Mouse (Mus musculus) heart, postnatal 0 days (tissue): Measurements from ENCODE around the gene Timm17b. TPM values are rescaled to one million over a fixed set of nuclear protein-coding genes. Genes with fewer than 3 reads are reported as not detected.

Experiments
- ATAC-seq: fragments of 200-750 bp; cut with Nextera tagmentation; 2 replicates; pipeline ENCODE4 v1.8.0; 2017; ENCODE audit warnings: low read depth, moderate number of reproducible peaks, moderate library complexity; ENCODE audit not compliant: insufficient read depth
- DNase-seq: peaks from one replicate; pipeline ENCODE4 v3.0.0-alpha.2; 2016; ENCODE audit warnings: low spot score
- H3K27ac ChIP-seq: fragments of 300-500 bp; sonication (generic); 2 replicates; pipeline ENCODE4 v1.5.1; 2014; ENCODE audit warnings: low read depth, mild to moderate bottlenecking
- H3K27me3 ChIP-seq: fragments of 300-500 bp; sonication (generic); 2 replicates; pipeline ENCODE4 v1.6.1; 2014; ENCODE audit warnings: low read length, mixed read lengths; ENCODE audit not compliant: control insufficient read depth, insufficient read depth
- H3K36me3 ChIP-seq: fragments of 300-500 bp; sonication (generic); replicated peaks from 2 replicates; pipeline ENCODE4 v1.6.1; 2014; ENCODE audit warnings: low read length, mixed read lengths; ENCODE audit not compliant: control insufficient read depth, insufficient read depth
- H3K4me1 ChIP-seq: fragments of 300-500 bp; sonication (generic); 2 replicates; pipeline ENCODE4 v1.6.1; 2014; ENCODE audit warnings: antibody characterized with exemption; ENCODE audit not compliant: control insufficient read depth, insufficient read depth
- H3K4me2 ChIP-seq: fragments of 300-500 bp; sonication (generic); 2 replicates; pipeline ENCODE4 v1.6.1; 2014; ENCODE audit warnings: low read depth, mild to moderate bottlenecking, low read length, moderate library complexity
- H3K4me3 ChIP-seq: fragments of 300-500 bp; sonication (generic); 2 replicates; pipeline ENCODE4 v1.5.1; 2014; ENCODE audit warnings: low read depth, low read length
- H3K9ac ChIP-seq: fragments of 300-500 bp; sonication (generic); replicated peaks from 2 replicates; pipeline ENCODE4 v1.6.1; 2014; ENCODE audit warnings: low read depth, low read length, mixed read lengths
- H3K9me3 ChIP-seq: fragments of 300-500 bp; sonication (generic); replicated peaks from 2 replicates; pipeline ENCODE4 v1.6.1; 2016; ENCODE audit warnings: low read length; ENCODE audit not compliant: control insufficient read depth
- CTCF ChIP-seq: IDR thresholded peaks from 2 replicates; pipeline ENCODE4 v1.5.1; 2016; ENCODE audit warnings: antibody characterized with exemption, control low read depth, low read depth
- EP300 ChIP-seq: IDR thresholded peaks from 2 replicates; pipeline ENCODE4 v1.6.1; 2016; ENCODE audit warnings: antibody characterized with exemption, low read depth
- WGBS: fragments of 180-500 bp; shearing (Covaris S2); extraction: QIAGEN DNeasy Blood & Tissue Kit; methylation state at CpG from one replicate; pipeline ENCODE4 v1.1.7; 2014; 5-methylcytosine and 5-hydroxymethylcytosine counted together
- polyA plus RNA-seq: library from polyadenylated mRNA; unstranded; fragments of >200 nt; fragmentation: Nextera tagmentation; extraction: Ambion mirVana; gene quantifications from 2 replicates; pipeline ENCODE4 v1.2.1, GENCODE M21; 2015
- total RNA-seq: library from RNA; depleted of rRNA; stranded (reverse); fragments of >200 nt; gene quantifications from 2 replicates; pipeline ENCODE4 v1.2.3, GENCODE M21; 2014; ENCODE audit warnings: low replicate concordance

The Timm17b gene
- total and polyA plus RNA-seq, 2 experiments from 2014 or later: 37.7 to 91.3 TPM

- peak; percentile 6; the same call in 1 of the 2 replicates for ATAC-seq
- H3K4me2 ChIP-seq: peak overlapping the region; percentile 85
- no peak overlapping the region for H3K27ac ChIP-seq
- H3K9me3 ChIP-seq: no peaks in the 10 kb centered on the region
- TF ChIP-seq CTCF (no peak), EP300 (no peak)
- H3K9ac ChIP-seq: peak overlapping the region; percentile 33
- DNase-seq: no peak
- 0 out of 2 replicates have a peak, but pooled peaks cover 5% of the 10 kb centered on the region for H3K4me1 ChIP-seq
- peaks cover 11% of the 10 kb centered on the region; the same call in 1 of the 2 replicates for H3K36me3 ChIP-seq
- 14% methylated on average over 21 of the region's 21 CpGs for WGBS
- no peaks in the 10 kb centered on the region for H3K27me3 ChIP-seq
- peak overlapping the region; percentile 50 for H3K4me3 ChIP-seq
Measured at GRCm38 (mm10) chrX:7878495-7878894, 20.7 kb upstream of the Timm17b start.

GRCm38 (mm10) chrX:7879819-7880218 lies 19.3 kb upstream of the Timm17b start:
- no peaks in the 10 kb centered on the region for H3K9me3 ChIP-seq
- TF ChIP-seq EP300 (no peak), CTCF (peak; percentile 52)
- no peaks in the 10 kb centered on the region for H3K36me3 ChIP-seq
- 0 out of 2 replicates have a peak, but pooled peaks cover 5% of the 10 kb centered on the region for H3K4me1 ChIP-seq
- no peak overlapping the region for H3K9ac ChIP-seq
- H3K4me3 ChIP-seq: no peak overlapping the region
- no peaks in the 10 kb centered on the region for H3K27me3 ChIP-seq
- no peak overlapping the region for H3K27ac ChIP-seq
- H3K4me2 ChIP-seq: peak overlapping the region; percentile 44
- ATAC-seq (no peak), DNase-seq (peak; percentile 62)
- WGBS: 11% methylated on average over 11 of the region's 11 CpGs

- Histone ChIP-seq H3K9ac (no peak within 1 kb of the TSS; the same call in 1 of the 2 replicates), H3K4me1 (no peaks in the 10 kb centered on the region), H3K4me3 (peak within 1 kb of the TSS; percentile 59), H3K4me2 (peak within 1 kb of the TSS; percentile 70), H3K27ac (peak within 1 kb of the TSS; percentile 81), H3K9me3 (no peaks in the 10 kb centered on the region), H3K36me3 (no peaks in the 10 kb centered on the region), H3K27me3 (no peaks in the 10 kb centered on the region)
- WGBS: 14% methylated on average over 48 of the region's 49 CpGs
- peak; percentile 96 for ATAC-seq
- TF ChIP-seq EP300 (no peak), CTCF (peak; percentile 19; the same call in 1 of the 2 replicates)
- DNase-seq: peak; percentile 95
Measured at GRCm38 (mm10) chrX:7883841-7884567, 15.2 kb upstream of the Timm17b start, which contains the start of gene Slc35a2. Slc35a2 (plus strand) TSS chrX:7884028.

GRCm38 (mm10) chrX:7898211-7898610 lies 946 bp upstream of the Timm17b start:
- H3K36me3 ChIP-seq: peaks cover 11% of the 10 kb centered on the region; the same call in 1 of the 2 replicates
- H3K27me3 ChIP-seq: no peaks in the 10 kb centered on the region
- no peaks in the 10 kb centered on the region for H3K4me1 ChIP-seq
- peak overlapping the region; percentile 88 for H3K27ac ChIP-seq
- 24% methylated on average over 13 of the region's 13 CpGs for WGBS
- TF ChIP-seq CTCF: no peak
- TF ChIP-seq EP300: no peak
- H3K4me3 ChIP-seq: peak overlapping the region; percentile 67
- ATAC-seq (no peak), DNase-seq (no peak)
- H3K4me2 ChIP-seq: peak overlapping the region; percentile 69
- H3K9me3 ChIP-seq: no peaks in the 10 kb centered on the region
- H3K9ac ChIP-seq: peak overlapping the region; percentile 55

- DNase-seq: no peak
- Histone ChIP-seq H3K4me2 (no peak overlapping the region), H3K4me3 (no peak overlapping the region), H3K36me3 (peaks cover 13% of the 10 kb centered on the region; the same call in 1 of the 2 replicates), H3K27me3 (no peaks in the 10 kb centered on the region), H3K9me3 (no peaks in the 10 kb centered on the region), H3K27ac (no peak overlapping the region), H3K9ac (no peak overlapping the region), H3K4me1 (no peaks in the 10 kb centered on the region)
- ATAC-seq: no peak
- no peak for TF ChIP-seq EP300
- TF ChIP-seq CTCF: no peak
- WGBS: 74% methylated on average over 5 of the region's 5 CpGs
Measured at GRCm38 (mm10) chrX:7904441-7904840, 5.3 kb downstream of the Timm17b start.
